Mouse (Mus musculus): ENCODE data around the gene Fam228a.
"Not testable (repeated sequence)": the region's sequence is repeated elsewhere in the genome, so short reads cannot be mapped to it uniquely, and the experiment has no call there.

The Fam228a gene

DNA sequence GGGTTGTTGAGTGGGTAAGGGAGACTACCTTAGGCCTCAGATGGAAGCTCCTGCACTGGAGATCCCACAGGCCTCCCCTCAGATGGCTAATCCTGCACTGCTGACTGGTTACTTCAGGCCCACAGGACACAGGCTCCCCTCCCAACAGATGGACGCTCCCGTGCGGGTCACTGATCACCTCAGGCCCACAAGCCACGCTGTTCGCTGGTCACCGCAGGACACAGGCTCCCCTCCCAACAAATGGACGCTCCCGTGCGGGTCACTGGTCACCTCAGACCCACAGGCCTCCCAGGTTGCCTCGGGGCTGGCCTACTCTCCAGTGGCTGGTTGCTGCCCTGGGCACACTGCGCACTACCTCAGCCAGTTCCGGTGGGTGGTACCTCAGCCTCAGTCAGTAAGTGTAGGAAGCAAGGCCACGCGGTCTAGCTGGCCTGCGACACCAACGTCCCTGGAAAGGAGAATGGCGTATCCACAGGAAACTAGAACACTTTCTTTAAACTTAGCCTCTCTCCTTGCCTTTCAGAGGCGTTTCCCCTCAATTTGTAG lies at the start of gene Fam228a:
Gene Fam228a, minus strand, starts transcription at position 400 of the 546 bp plus-strand sequence.
- no peak for DNase-seq (ENCODE audit: low read depth)

DNA sequence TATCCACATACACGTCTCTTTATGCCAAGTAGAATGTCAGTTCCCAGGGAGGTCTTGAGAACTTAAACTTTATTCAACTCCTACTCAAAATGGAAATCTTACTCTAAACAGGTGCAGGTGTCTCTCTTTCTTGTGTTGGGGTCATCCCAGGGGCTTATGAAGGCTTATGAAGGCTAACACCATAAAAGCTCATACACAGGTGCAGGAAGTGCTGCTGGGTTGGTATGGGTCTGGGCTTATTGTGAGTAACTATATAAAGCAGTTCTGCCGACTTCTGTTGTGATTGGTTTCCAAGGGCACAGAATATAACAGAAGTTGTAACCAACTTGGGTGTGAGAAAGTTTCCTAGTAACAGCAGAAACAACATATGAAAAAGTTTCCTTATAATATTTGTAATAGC lies 46.2 kb upstream of the Fam228a start:
- DNase-seq (ENCODE audit: low read depth), result no peak

DNA sequence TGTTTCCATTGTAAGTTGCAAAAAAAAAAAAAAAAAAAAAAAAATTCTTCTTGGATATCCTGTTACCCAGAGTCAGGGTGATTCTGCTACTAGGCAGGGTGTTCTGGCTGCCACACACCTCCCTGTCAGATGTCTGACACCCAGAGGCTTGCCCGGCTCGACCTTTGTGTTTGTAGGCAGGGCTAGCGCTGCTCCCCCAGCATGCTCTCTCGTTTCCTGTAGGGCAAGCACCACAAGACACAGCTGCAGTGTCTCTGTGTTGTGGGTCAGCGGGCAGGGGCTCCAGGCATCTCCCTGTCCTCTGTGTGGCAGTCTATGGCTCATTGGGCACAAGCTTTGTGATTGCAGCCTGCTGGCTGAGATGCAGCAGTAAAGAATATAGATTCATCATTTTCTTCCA lies 45.4 kb upstream of the Fam228a start:
- DNase-seq (ENCODE audit: low read depth), result no peak

- not testable (repeated sequence) for DNase-seq (ENCODE audit: low read depth)
These were observed 43.6 kb upstream of the Fam228a start for GRCm38 (mm10) chr12:4781725-4782404.

- no peak for DNase-seq (ENCODE audit: low read depth)
These were observed 43.0 kb upstream of the Fam228a start for GRCm38 (mm10) chr12:4781270-4781669.

DNA sequence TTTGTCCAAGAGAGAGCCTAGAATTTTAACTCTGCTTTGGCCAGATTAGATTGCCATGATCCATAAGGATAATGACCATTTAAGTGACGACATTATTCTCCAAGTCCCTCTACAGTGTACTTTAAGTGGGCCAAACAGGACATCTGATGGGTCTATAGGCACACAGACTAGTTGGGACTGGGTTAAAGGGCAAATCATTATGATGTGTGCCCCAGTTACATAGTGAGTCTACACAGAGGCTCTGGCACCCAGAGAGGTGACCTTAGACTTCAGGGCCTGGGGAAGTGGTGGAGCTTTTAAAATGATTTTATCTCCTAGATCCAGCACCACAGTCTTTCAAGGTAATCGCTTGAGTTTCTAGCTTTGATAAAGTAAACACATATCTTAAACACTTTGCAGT lies 42.0 kb upstream of the Fam228a start:
- DNase-seq (ENCODE audit: low read depth), result no peak

GRCm38 (mm10) chr12:4777734-4778133 lies 39.5 kb upstream of the Fam228a start:
- no peak for DNase-seq (ENCODE audit: low read depth)

DNA sequence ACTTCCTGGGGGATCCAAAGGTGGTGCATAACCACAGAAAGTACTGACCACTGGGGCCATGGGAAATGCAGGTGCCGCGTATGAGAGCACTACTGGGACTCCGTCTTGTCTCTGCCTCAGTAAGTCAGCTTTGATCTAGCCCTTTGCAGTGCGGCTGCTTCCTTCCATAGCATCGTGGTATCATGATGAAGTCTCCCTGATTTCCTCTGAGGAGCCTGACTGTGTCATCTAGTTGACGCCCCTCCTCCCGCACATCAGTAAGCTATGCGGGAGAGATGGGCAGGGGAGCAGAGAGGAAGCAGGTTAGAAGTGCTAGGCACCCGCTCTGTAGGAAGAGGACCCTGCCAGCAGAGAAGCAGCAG lies 37.3 kb upstream of the Fam228a start:
- DNase-seq (ENCODE audit: low read depth), result no peak

GRCm38 (mm10) chr12:4774895-4775587 lies 36.8 kb upstream of the Fam228a start:
- no peak for DNase-seq (ENCODE audit: low read depth)

- no peak for DNase-seq (ENCODE audit: low read depth)
These were observed 31.1 kb upstream of the Fam228a start for GRCm38 (mm10) chr12:4769333-4769723.

GRCm38 (mm10) chr12:4768492-4769332 lies 30.5 kb upstream of the Fam228a start, which contains the start of the genes Pfn4 and Fam228b:
TSS of gene Pfn4 (plus strand) at chr12:4769022.
TSS of gene Fam228b (minus strand) at chr12:4769267.
- DNase-seq (ENCODE audit: low read depth), result peak; percentile 96

DNA sequence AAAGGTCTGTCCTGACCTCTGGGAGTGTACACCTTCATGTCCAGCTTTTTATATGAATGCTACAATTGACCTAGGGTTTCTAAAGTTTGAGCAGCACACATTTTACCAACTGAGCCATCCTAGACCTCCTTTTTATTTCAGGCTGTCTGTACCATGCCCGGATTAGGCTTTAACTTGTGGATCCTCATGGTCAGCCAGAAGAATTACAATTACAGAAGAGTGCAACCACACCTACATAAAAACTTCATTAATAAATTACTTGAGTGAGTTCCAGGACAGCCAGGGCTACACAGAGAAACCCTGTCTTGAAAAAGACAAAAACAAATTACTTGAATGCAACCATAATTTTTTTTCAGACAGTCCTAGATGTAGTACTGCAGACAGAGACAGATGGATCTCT lies 18.8 kb upstream of the Fam228a start:
- DNase-seq (ENCODE audit: low read depth), result no peak

DNA sequence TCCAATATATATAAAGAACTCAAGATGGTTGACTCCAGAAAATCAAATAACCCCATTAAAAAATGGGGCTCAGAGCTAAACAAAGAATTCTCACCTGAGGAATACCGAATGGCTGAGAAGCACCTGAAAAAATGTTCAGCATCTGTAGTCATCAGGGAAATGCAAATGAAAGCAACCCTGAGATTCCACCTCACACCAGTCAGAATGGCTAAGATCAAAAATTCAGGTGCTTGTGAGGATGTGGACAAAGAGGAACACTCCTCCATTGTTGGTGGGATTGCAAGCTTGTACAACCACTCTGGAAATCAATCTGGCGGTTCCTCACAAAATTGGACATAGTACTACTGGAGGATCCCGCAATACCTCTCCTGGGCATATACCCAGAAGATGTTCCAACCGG lies 16.2 kb upstream of the Fam228a start:
- not testable (repeated sequence) for DNase-seq (ENCODE audit: low read depth)

DNA sequence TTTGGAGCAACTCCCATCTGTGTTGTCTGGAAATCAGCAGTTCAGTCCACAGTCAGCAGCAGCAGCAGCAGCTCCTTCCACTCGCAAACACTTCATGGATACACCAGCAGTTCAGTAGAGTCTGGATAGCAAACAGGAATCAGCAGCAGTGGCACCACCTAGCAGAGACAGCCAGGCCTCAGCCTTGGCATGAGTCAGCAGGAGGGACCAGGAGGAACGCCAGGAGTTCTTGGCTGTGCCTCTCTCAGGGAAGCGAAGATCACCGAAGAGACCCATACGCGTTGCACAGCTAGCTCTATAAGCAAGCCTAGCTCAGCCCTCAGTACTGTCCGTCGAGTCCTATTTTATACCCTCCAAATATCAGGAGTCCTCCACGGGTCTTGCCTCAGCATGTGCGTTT lies 6.3 kb upstream of the Fam228a start:
- DNase-seq (ENCODE audit: low read depth), result no peak

GRCm38 (mm10) chr12:4742183-4742582 lies 4.0 kb upstream of the Fam228a start:
- DNase-seq (ENCODE audit: low read depth), result no peak

- no peak for DNase-seq (ENCODE audit: low read depth)
These were observed 2.6 kb upstream of the Fam228a start for GRCm38 (mm10) chr12:4740823-4741222.

GRCm38 (mm10) chr12:4732332-4732731 lies 5.9 kb downstream of the Fam228a start:
- DNase-seq (ENCODE audit: low read depth), result no peak

DNA sequence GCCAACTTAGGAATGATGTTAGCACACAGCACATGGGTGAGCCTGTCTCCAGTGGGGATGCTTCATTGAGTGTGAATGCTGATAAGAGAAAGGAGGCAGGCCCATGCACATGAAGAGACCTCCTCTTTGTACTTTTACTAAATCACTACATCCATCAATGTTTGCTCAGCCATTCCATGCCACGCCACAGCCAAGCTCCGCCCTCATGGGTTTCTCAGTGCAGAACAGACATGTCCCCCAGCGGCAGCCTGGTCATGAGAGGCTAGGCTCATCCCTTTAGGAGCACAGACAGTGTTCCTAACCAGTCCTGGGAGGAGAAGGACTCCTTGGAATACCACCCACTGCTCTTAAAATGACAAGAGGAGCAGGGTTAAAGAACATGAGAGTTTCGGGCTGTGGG lies 6.6 kb downstream of the Fam228a start:
- DNase-seq (ENCODE audit: low read depth), result no peak

GRCm38 (mm10) chr12:4729165-4729564 lies 9.1 kb downstream of the Fam228a start:
- DNase-seq (ENCODE audit: low read depth), result no peak

DNA sequence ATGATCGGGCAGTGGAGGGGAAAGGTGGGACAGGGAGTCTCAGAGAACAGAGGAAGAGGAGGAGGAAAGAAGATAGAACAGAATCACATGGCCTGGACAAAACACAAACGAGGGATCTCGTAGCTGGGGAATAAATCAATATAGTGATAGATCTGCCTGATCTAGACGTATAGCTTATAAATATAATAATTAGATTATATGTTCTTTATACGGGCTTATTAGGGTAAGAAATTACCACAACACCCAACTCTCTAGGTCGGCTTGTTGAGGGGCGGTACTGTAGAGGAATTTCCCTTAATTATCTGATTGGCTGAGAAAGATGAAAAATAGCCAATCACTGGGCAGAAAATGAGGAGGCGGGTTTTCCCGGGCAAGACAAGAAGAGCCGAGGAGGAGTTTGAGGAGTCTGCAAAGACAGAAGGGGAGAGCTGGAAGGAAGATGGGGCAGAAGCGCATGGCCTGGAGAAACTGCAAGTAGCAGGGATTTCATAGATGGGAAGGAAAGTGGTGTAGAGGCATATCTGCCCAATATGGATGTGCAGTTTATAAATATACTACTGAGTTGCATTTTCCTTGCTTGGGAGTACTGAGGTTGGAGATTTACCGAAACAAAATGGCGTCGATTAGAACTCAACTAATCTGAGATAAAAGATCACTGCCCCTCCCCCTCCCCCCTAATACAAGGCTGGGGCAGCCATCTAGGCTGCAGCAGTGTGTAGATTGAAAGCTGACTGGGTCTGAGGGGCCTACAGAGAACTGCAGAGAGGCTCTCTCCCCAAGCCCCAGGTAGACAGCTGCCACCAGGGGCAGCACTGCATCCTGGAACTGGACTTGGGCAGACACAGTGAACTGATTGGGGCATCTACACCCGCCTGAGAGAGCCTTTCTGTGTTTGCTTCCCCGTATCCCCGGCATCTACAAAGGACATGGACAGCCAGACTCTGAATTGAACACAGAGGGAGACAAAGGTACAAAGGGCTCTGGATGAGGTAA lies 18.2 kb downstream of the Fam228a start:
- no peak for DNase-seq (ENCODE audit: low read depth)

- DNase-seq (ENCODE audit: low read depth), result no peak
These were observed 19.0 kb downstream of the Fam228a start for GRCm38 (mm10) chr12:4719066-4719761.

All from naive thymus-derived CD4-positive, alpha-beta T cell, adult 2 months (primary cell).